Mouse (Mus musculus) G1E (cell line): Measurements from ENCODE around the gene Plppr5.

Experiments
- CTCF ChIP-seq: IDR thresholded peaks from 2 replicates; pipeline ENCODE4 v1.5.1; 2012; ENCODE audit warnings: low read depth, low read length, inconsistent platforms, mixed read lengths
- GATA1 ChIP-seq: IDR thresholded peaks from 2 replicates; pipeline ENCODE4 v1.6.1; 2012; ENCODE audit warnings: borderline replicate concordance, low read length, inconsistent platforms, mixed read lengths
- TAL1 ChIP-seq: conservative IDR thresholded peaks from 2 replicates; pipeline ENCODE4 v1.6.1; 2012; ENCODE audit warnings: low read depth, low read length, inconsistent platforms, mixed read lengths

DNA sequence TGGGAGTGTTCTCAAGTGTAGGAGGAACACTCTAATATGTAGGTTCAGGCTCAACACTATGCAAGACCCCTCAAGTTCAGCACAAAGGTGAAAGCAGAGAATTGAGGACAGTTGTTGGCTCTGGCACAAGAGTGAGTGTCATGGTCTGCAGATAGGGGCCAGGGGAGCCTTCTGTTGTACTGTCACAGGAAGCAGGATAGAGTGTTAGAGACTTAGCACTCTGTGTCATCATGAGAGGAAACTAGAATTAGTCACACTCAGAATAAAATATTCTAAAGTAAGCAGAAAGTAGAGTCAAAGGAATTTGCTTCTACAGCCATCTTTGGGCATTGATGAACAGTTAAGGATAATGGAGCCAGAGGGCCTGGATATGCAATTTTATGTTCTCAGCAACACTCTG, 31.7 kb downstream of the Plppr5 start:
- no peak for TF ChIP-seq CTCF
- TF ChIP-seq GATA1 = no peak
- no peak for TF ChIP-seq TAL1
